Mouse (Mus musculus) CH12.LX (cell line): ENCODE measurements around the gene Cant1. TPM values are rescaled to one million over a fixed set of nuclear protein-coding genes. Genes with fewer than 3 reads are reported as not detected.

ENCODE experiments used
- DNase-seq: peaks from one replicate; pipeline ENCODE4 v3.0.0-alpha.2; 2013; ENCODE audit errors: extremely low read depth
- H3K27ac ChIP-seq: 2 replicates; pipeline ENCODE4 v1.5.1; 2012; ENCODE audit warnings: low read depth, mild to moderate bottlenecking, control low read depth, moderate library complexity; ENCODE audit not compliant: insufficient read depth
- H3K27me3 ChIP-seq: replicated peaks from 2 replicates; pipeline ENCODE3; 2012; ENCODE audit warnings: inconsistent platforms
- H3K36me3 ChIP-seq, 2 experiments: replicated peaks in 1 of 2; 2 replicates each; pipeline versions ENCODE3 to v1.6.1; 2012; ENCODE audit warnings: inconsistent platforms in 1 of 2, low read length in 1 of 2, mild to moderate bottlenecking in 1 of 2, mixed read lengths in 1 of 2, moderate library complexity in 1 of 2; ENCODE audit not compliant: control insufficient read depth in 1 of 2, insufficient read depth in 1 of 2
- H3K4me1 ChIP-seq, 2 experiments: 2 replicates each; pipeline ENCODE4 v1.6.1; 2012; ENCODE audit warnings: inconsistent platforms in 1 of 2, moderate library complexity in 1 of 2; ENCODE audit not compliant: insufficient read depth in 2 of 2, control insufficient read depth in 1 of 2
- H3K4me2 ChIP-seq: 2 replicates; pipeline ENCODE4 v1.6.1; 2012; ENCODE audit warnings: low read depth, mild to moderate bottlenecking, control low read depth; ENCODE audit not compliant: poor library complexity, insufficient read depth, severe bottlenecking
- H3K4me3 ChIP-seq, 3 experiments: fragments of 150-350 bp in 1 of 3; sonication (generic) in 1 of 3; replicated peaks in 1 of 3; 2 replicates each; pipeline versions ENCODE3 to v1.5.1; 2011 to 2012; ENCODE audit warnings: low read depth in 2 of 3, low read length in 2 of 3, mild to moderate bottlenecking in 2 of 3, moderate library complexity in 2 of 3, control low read depth in 1 of 3, improper control_type of control experiment in 1 of 3, inconsistent platforms in 1 of 3, mixed read lengths in 1 of 3; ENCODE audit not compliant: poor library complexity in 1 of 3
- H3K79me2 ChIP-seq: replicated peaks from 2 replicates; pipeline ENCODE4 v1.6.1; 2012; ENCODE audit warnings: mild to moderate bottlenecking, moderate library complexity; ENCODE audit not compliant: control insufficient read depth, poor library complexity, insufficient read depth, severe bottlenecking; ENCODE audit errors: extremely low read depth
- H3K9ac ChIP-seq: 2 replicates; pipeline ENCODE4 v1.6.1; 2012; ENCODE audit warnings: low read depth, mild to moderate bottlenecking, control low read depth, moderate library complexity; ENCODE audit not compliant: insufficient read depth
- H3K9me3 ChIP-seq: replicated peaks from 2 replicates; pipeline ENCODE3; 2012; ENCODE audit warnings: low read length, inconsistent platforms, mixed read lengths
- BHLHE40 ChIP-seq: IDR thresholded peaks from 2 replicates; pipeline ENCODE4 v1.6.1; 2011; ENCODE audit warnings: mild to moderate bottlenecking, low read depth, low read length, improper control_type of control experiment
- CHD2 ChIP-seq: IDR thresholded peaks from 2 replicates; pipeline ENCODE4 v1.6.1; 2011; ENCODE audit warnings: low read length, improper control_type of control experiment
- CTCF ChIP-seq, 2 experiments: IDR thresholded peaks in 1 of 2; conservative IDR thresholded peaks in 1 of 2; 2 replicates each; pipeline ENCODE4 v1.5.1; 2011 to 2012; ENCODE audit warnings: low read depth in 2 of 2, low read length in 2 of 2, improper control_type of control experiment in 1 of 2, inconsistent platforms in 1 of 2, mild to moderate bottlenecking in 1 of 2, moderate library complexity in 1 of 2
- E2F4 ChIP-seq: IDR thresholded peaks from 2 replicates; pipeline ENCODE4 v1.6.1; 2011; ENCODE audit warnings: low read depth, low read length, improper control_type of control experiment; ENCODE audit not compliant: insufficient replicate concordance
- ELF1 ChIP-seq: IDR thresholded peaks from 2 replicates; pipeline ENCODE4 v1.6.1; 2014; ENCODE audit warnings: low read depth, mild to moderate bottlenecking, inconsistent platforms, low read length, improper control_type of control experiment
- EP300 ChIP-seq: IDR thresholded peaks from 2 replicates; pipeline ENCODE4 v1.6.1; 2011; ENCODE audit warnings: low read length, improper control_type of control experiment
- ETS1 ChIP-seq: conservative IDR thresholded peaks from 2 replicates; pipeline ENCODE4 v1.6.1; 2012; ENCODE audit warnings: low read depth, mild to moderate bottlenecking, inconsistent platforms, low read length, improper control_type of control experiment, moderate library complexity
- GABPA ChIP-seq: IDR thresholded peaks from 2 replicates; pipeline ENCODE4 v1.6.1; 2012; ENCODE audit warnings: low read depth, low read length, improper control_type of control experiment, inconsistent platforms; ENCODE audit not compliant: insufficient replicate concordance
- HCFC1 ChIP-seq: IDR thresholded peaks from 2 replicates; pipeline ENCODE4 v1.6.1; 2012; ENCODE audit warnings: low read depth, mild to moderate bottlenecking, inconsistent platforms, low read length, improper control_type of control experiment
- IRF4 ChIP-seq: IDR thresholded peaks from 2 replicates; pipeline ENCODE4 v1.6.1; 2014; ENCODE audit warnings: low read depth, mild to moderate bottlenecking, inconsistent platforms, low read length, improper control_type of control experiment
- JUND ChIP-seq: conservative IDR thresholded peaks from 2 replicates; pipeline ENCODE4 v1.6.1; 2011; ENCODE audit warnings: low read depth, low read length, improper control_type of control experiment
- KAT2A ChIP-seq: IDR thresholded peaks from 2 replicates; pipeline ENCODE4 v1.6.1; 2012; ENCODE audit warnings: low read length, improper control_type of control experiment, inconsistent platforms; ENCODE audit not compliant: insufficient replicate concordance
- MAFK ChIP-seq: IDR thresholded peaks from 2 replicates; pipeline ENCODE4 v1.6.1; 2011; ENCODE audit warnings: low read length, improper control_type of control experiment; ENCODE audit not compliant: insufficient replicate concordance
- MAZ ChIP-seq: IDR thresholded peaks from 2 replicates; pipeline ENCODE4 v1.6.1; 2012; ENCODE audit warnings: low read depth, mild to moderate bottlenecking, inconsistent platforms, low read length, improper control_type of control experiment, moderate library complexity
- MEF2A ChIP-seq: IDR thresholded peaks from 2 replicates; pipeline ENCODE4 v1.6.1; 2014; ENCODE audit warnings: low read depth, mild to moderate bottlenecking, inconsistent platforms, low read length, improper control_type of control experiment, borderline replicate concordance
- MXI1 ChIP-seq: IDR thresholded peaks from 2 replicates; pipeline ENCODE4 v1.6.1; 2011; ENCODE audit warnings: mild to moderate bottlenecking, low read depth, low read length, improper control_type of control experiment
- MYC ChIP-seq: IDR thresholded peaks from 2 replicates; pipeline ENCODE4 v1.6.1; 2011; ENCODE audit warnings: low read depth, mild to moderate bottlenecking, improper control_type of control experiment, low read length
- NRF1 ChIP-seq: IDR thresholded peaks from 2 replicates; pipeline ENCODE4 v1.6.1; 2014; ENCODE audit warnings: low read depth, mild to moderate bottlenecking, inconsistent platforms, low read length, improper control_type of control experiment, moderate library complexity
- POLR2A ChIP-seq: IDR thresholded peaks from 2 replicates; pipeline ENCODE4 v1.6.1; 2011; ENCODE audit warnings: low read depth, mild to moderate bottlenecking, improper control_type of control experiment, low read length
- POLR2AphosphoS2 ChIP-seq: IDR thresholded peaks from 2 replicates; pipeline ENCODE4 v1.6.1; 2011; ENCODE audit warnings: low read depth, low read length, improper control_type of control experiment
- SIN3A ChIP-seq: IDR thresholded peaks from 2 replicates; pipeline ENCODE4 v1.6.1; 2012; ENCODE audit warnings: low read length, improper control_type of control experiment, inconsistent platforms
- TCF12 ChIP-seq: IDR thresholded peaks from 2 replicates; pipeline ENCODE4 v1.6.1; 2014; ENCODE audit warnings: low read depth, mild to moderate bottlenecking, inconsistent platforms, low read length, improper control_type of control experiment
- UBTF ChIP-seq: IDR thresholded peaks from 2 replicates; pipeline ENCODE4 v1.6.1; 2012; ENCODE audit warnings: low read depth, mild to moderate bottlenecking, inconsistent platforms, low read length, improper control_type of control experiment, moderate library complexity
- USF2 ChIP-seq: conservative IDR thresholded peaks from 2 replicates; pipeline ENCODE4 v1.6.1; 2011; ENCODE audit warnings: low read depth, low read length, improper control_type of control experiment
- ZC3H11A ChIP-seq: IDR thresholded peaks from 2 replicates; pipeline ENCODE4 v1.6.1; 2012; ENCODE audit warnings: low read depth, mild to moderate bottlenecking, inconsistent platforms, low read length, improper control_type of control experiment
- ZKSCAN1 ChIP-seq: IDR thresholded peaks from 2 replicates; pipeline ENCODE4 v1.6.1; 2012; ENCODE audit warnings: low read depth, inconsistent platforms, low read length, improper control_type of control experiment, borderline replicate concordance
- ZNF384 ChIP-seq: IDR thresholded peaks from 2 replicates; pipeline ENCODE4 v1.6.1; 2012; ENCODE audit warnings: low read depth, low read length, improper control_type of control experiment, inconsistent platforms
- dilution Hi-C: fragments of 300-500 bp; cut with MboI; formaldehyde crosslinking; loops from 2 replicates; pipeline ENCODE4 v1.14.3; 2020; ENCODE audit warnings: low sequenced_read_pairs; ENCODE audit not compliant: extremely low pct_unique_long_range_greater_than_20kb, extremely low pct_ligation_motif_present
- in situ Hi-C: fragments of 300-500 bp; cut with MboI; formaldehyde crosslinking; loops from 3 replicates; pipeline ENCODE4 v1.14.3; 2019; ENCODE audit warnings: low sequenced_read_pairs, low pct_ligation_motif_present, low pct_unique_long_range_greater_than_20kb, mixed read lengths
- polyA plus RNA-seq: library from polyadenylated mRNA; unstranded; fragments of >175 nt; gene quantifications from 2 replicates; pipeline ENCODE4 v1.2.1, GENCODE M21; 2012; ENCODE audit warnings: low read depth; ENCODE audit not compliant: insufficient read length
- total RNA-seq, 2 experiments: library from RNA; depleted of rRNA; stranded (reverse); fragments of 300-350 nt in 1 of 2; fragments of >200 nt in 1 of 2; gene quantifications; 2 replicates each; pipeline ENCODE4 v1.2.3; 2012 to 2014

The Cant1 gene
- total and polyA plus RNA-seq, 3 experiments, result 28.8 to 40.2 (median 31.2) TPM

DNA sequence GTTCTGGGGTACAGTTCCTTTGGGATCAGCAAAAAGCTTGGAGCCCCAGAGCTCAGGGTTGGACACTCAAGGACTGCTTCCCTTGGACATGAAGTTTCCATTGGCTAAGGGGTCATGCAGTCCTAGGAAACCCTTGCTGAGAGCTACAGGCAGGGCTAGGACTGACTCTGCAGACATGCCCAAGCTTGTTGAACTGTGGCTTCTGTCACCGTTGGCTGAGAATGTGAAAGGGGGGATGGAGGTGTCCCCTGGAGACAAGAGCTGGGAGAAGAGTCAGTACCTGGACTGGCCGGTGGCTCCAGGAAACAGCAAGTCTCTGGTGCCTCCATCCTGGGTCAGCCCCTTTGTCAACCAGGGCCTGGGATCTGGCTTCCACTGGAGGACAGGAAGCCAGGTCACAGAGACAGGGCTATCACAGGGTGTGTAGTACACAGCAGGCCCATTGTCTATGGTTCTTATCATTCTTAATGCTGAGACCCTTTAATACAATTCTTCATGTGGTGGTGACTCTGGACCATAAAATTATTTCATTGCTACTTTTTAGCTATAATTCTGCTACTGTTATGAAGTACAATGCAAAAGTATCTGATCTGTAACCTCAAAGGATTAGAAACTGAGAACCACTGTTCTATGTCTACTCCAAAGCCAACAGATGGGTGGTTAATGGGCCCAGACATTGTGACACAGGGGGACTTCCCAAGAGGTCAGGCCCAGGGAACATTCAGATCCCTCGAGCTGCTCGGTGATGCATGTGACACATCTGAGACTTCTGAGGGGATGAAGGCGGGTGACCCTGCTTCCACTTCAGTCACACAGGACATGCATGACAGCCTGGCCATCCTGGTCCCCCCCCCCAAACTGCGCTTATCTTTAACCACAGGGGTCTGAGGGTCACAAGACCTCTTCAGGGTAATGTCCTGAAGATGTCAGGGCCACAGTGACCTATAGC, 14.7 kb downstream of the Cant1 start (continued):
- peak; percentile 91 for TF ChIP-seq EP300

GRCm38 (mm10) chr11:118403183-118403582, 15.7 kb downstream of the Cant1 start:
- Histone ChIP-seq H3K4me1 (peaks cover 36 to 68% of the 10 kb centered on the region in 2 experiments), H3K27me3 (no peaks in the 10 kb centered on the region), H3K4me3 (peak overlapping the region in 1 of 3 experiments; percentile 56), H3K36me3 (peaks cover 23 to 50% of the 10 kb centered on the region in 2 experiments), H3K9ac (peak overlapping the region; percentile 15), H3K4me2 (no peak overlapping the region), H3K9me3 (no peaks in the 10 kb centered on the region), H3K79me2 (no peaks in the 10 kb centered on the region), H3K27ac (peak overlapping the region; percentile 96)
- dilution Hi-C loops, result no loop called here
- in situ Hi-C loops, result no loop called here
- DNase-seq, result no peak
- TF ChIP-seq ZNF384 (peak; percentile 83), EP300 (peak; percentile 40; the same call in 1 of the 2 replicates), POLR2A (no peak)

DNA sequence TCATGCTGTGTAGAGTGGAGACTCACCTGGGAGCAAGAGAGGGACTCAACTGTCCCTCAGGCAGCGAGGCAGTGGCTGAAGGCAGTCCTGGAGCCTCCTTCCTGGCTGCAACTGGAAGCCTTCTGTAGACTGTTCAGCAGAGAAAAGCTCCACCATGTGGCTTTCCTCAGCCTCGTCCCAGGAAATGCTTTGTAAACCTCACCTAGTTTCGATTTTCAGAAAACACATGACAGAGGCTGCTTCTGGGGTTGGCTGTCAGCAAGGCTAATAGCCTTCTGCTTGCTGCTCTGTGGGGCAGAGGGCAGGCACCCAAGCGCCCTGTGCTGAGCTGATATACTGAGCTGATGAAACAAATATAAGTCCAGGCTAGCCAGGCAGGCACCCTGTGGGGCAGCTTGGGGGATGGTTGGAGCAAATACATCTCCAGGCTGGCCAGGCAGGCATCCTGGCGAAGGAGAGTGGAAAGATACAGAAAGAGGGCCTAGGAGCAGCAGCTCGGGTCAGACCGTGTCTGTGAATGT, 17.1 kb downstream of the Cant1 start, which contains the start of gene Lgals3bp:
Gene Lgals3bp (minus strand): TSS at position 333 of the 521 bp plus-strand sequence.
- Histone ChIP-seq H3K4me2 (peak within 1 kb of the TSS; percentile 75), H3K36me3 (peaks cover 27 to 50% of the 10 kb centered on the region in 2 experiments), H3K4me3 (peak within 1 kb of the TSS; percentile 49 to 66 (median 56)), H3K9me3 (peaks cover 8% of the 10 kb centered on the region), H3K27me3 (no peaks in the 10 kb centered on the region), H3K9ac (peak within 1 kb of the TSS; percentile 38), H3K79me2 (no peaks in the 10 kb centered on the region), H3K27ac (peak within 1 kb of the TSS; percentile 83), H3K4me1 (peaks cover 36 to 66% of the 10 kb centered on the region in 2 experiments)
- in situ Hi-C loops (no loop called here), dilution Hi-C loops (no loop called here)
- DNase-seq, result peak; percentile 92
- TF ChIP-seq MAFK (0 out of 2 replicates have a peak, but pooled peaks have one; percentile 31), BHLHE40 (peak; percentile 80), TCF12 (peak; percentile 84), NRF1 (0 out of 2 replicates have a peak, but pooled peaks have one; percentile 39), JUND (no peak), ETS1 (peak; percentile 78), ZKSCAN1 (no peak), CTCF (conservative IDR thresholded peaks at IDR 0.05 in 1 of 2, IDR thresholded peaks at IDR 0.05 in 1 of 2; ENCODE audit: low read depth in 2 of 2, low read length in 2 of 2) (peak in 1 of 2 experiments; percentile 73; a peak in 2 of 4 replicates), USF2 (peak; percentile 26; the same call in 1 of the 2 replicates), ZNF384 (no peak), SIN3A (peak; percentile 93), MYC (peak; percentile 98), GABPA (no peak), MEF2A (peak; percentile 72), UBTF (no peak; the same call in 1 of the 2 replicates), KAT2A (no peak), HCFC1 (peak; percentile 65), MAZ (0 out of 2 replicates have a peak, but pooled peaks have one; percentile 50), E2F4 (no peak), IRF4 (peak; percentile 94), CHD2 (peak; percentile 42; the same call in 1 of the 2 replicates), EP300 (peak; percentile 64), ZC3H11A (no peak), MXI1 (peak; percentile 95), POLR2AphosphoS2 (peak; percentile 80), ELF1 (peak; percentile 83)
